ENCODE assay signal across 8 mouse cellular contexts in genomic region chr7:47050766-47051165, GRCm38 (mm10). TPM values are rescaled to one million over a fixed set of nuclear protein-coding genes. Genes with fewer than 3 reads are reported as not detected.
A peak's percentile ranks its signal among the peaks of the same experiment; 100 is the strongest.
DNase-seq lines count a peak whose midpoint lies in the region; ATAC-seq and TF ChIP-seq lines count a peak whose summit lies in the region.

No protein-coding gene starts in this region.

- peak overlapping the region; percentile 91 for H3K4me2 ChIP-seq in heart, embryonic 11.5 days
- peak overlapping the region; percentile 87 for H3K4me2 ChIP-seq in kidney, postnatal 0 days (ENCODE audit: low read length)
- H3K4me2 ChIP-seq in liver, embryonic 14.5 days (ENCODE audit: low read depth), result peak overlapping the region; percentile 70
- H3K4me2 ChIP-seq in neural tube, embryonic 15.5 days, result peak overlapping the region; percentile 74

- DNase-seq in spleen, postnatal 14 days (ENCODE audit: low spot score in 2 of 2), result peak; percentile 20 to 41
- no peak for DNase-seq in spleen, adult 12 weeks (ENCODE audit: low spot score)
- DNase-seq in kidney, postnatal 0 days (ENCODE audit: low spot score), result peak; percentile 85
- DNase-seq in liver, embryonic 14.5 days (ENCODE audit: low read depth in 3 of 3, low spot score in 3 of 3), result no peak
- no peak for DNase-seq in thymus, postnatal 14 days

- TF ChIP-seq POLR2A in cortical plate, adult 2 months (IDR thresholded peaks at IDR 0.05; ENCODE audit: extremely low read depth, insufficient read depth, low read length), result no peak

- TF ChIP-seq EP300 in liver, embryonic 14.5 days (IDR thresholded peaks at IDR 0.05; ENCODE audit: low read depth), result no peak

- peak overlapping the region; percentile 79 for H3K9ac ChIP-seq in heart, embryonic 11.5 days (ENCODE audit: low read depth, low read length)
- H3K9ac ChIP-seq in kidney, postnatal 0 days (ENCODE audit: low read depth, low read length), result peak overlapping the region; percentile 78
- peak overlapping the region; percentile 10 for H3K9ac ChIP-seq in liver, embryonic 14.5 days (replicated peaks)
- peak overlapping the region; percentile 91 for H3K9ac ChIP-seq in neural tube, embryonic 15.5 days (replicated peaks)

- H3K27ac ChIP-seq in cortical plate, adult 2 months (ENCODE audit: insufficient read depth, low read length), result peak overlapping the region; percentile 88
- peak overlapping the region; percentile 81 for H3K27ac ChIP-seq in heart, embryonic 11.5 days (ENCODE audit: low read depth, low read length)
- peak overlapping the region; percentile 94 for H3K27ac ChIP-seq in kidney, postnatal 0 days
- H3K27ac ChIP-seq in liver, embryonic 14.5 days, result no peak overlapping the region
- peak overlapping the region; percentile 92 for H3K27ac ChIP-seq in neural tube, embryonic 15.5 days (replicated peaks)

- peaks cover 2% of the 10 kb centered on the region; the same call in 1 of the 2 replicates for H3K4me1 ChIP-seq in cortical plate, adult 2 months (ENCODE audit: control insufficient read depth, insufficient read depth, low read length)
- H3K4me1 ChIP-seq in heart, embryonic 11.5 days (ENCODE audit: control insufficient read depth, insufficient read depth, low read length), result peaks cover 15% of the 10 kb centered on the region
- peaks cover 4% of the 10 kb centered on the region; the same call in 1 of the 2 replicates for H3K4me1 ChIP-seq in kidney, postnatal 0 days (replicated peaks; ENCODE audit: insufficient read depth, low read length)
- peaks cover 0 to 22% of the 10 kb centered on the region in 2 experiments; a peak in 2 of 4 replicates for H3K4me1 ChIP-seq in liver, embryonic 14.5 days (replicated peaks; ENCODE audit: control insufficient read depth in 2 of 2, insufficient read depth in 2 of 2, low read length in 1 of 2)
- peaks cover 28% of the 10 kb centered on the region for H3K4me1 ChIP-seq in neural tube, embryonic 15.5 days

- 0 out of 2 replicates have a peak, but pooled peaks cover 2% of the 10 kb centered on the region for H3K36me3 ChIP-seq in heart, embryonic 11.5 days (ENCODE audit: control insufficient read depth, insufficient read depth, low read length)
- peaks cover 4% of the 10 kb centered on the region; the same call in 1 of the 2 replicates for H3K36me3 ChIP-seq in kidney, postnatal 0 days (ENCODE audit: insufficient read depth, low read length)
- H3K36me3 ChIP-seq in liver, embryonic 14.5 days (replicated peaks; ENCODE audit: control insufficient read depth, insufficient read depth, low read depth), result no peaks in the 10 kb centered on the region
- H3K36me3 ChIP-seq in neural tube, embryonic 15.5 days, result 0 out of 2 replicates have a peak, but pooled peaks cover 10% of the 10 kb centered on the region

- H3K4me3 ChIP-seq in cortical plate, adult 2 months (ENCODE audit: insufficient read depth, low read length), result peak overlapping the region; percentile 56
- H3K4me3 ChIP-seq in heart, embryonic 11.5 days (ENCODE audit: low read depth, low read length), result peak overlapping the region; percentile 75
- H3K4me3 ChIP-seq in kidney, postnatal 0 days (replicated peaks; ENCODE audit: low read depth, low read length), result peak overlapping the region; percentile 71
- H3K4me3 ChIP-seq in liver, embryonic 14.5 days (ENCODE audit: insufficient read depth in 1 of 2, low read depth in 2 of 2, low read length in 2 of 2), result peak overlapping the region; percentile 52 to 62
- peak overlapping the region; percentile 96 for H3K4me3 ChIP-seq in neural tube, embryonic 15.5 days (replicated peaks)

- no peak for TF ChIP-seq CTCF in cortical plate, adult 2 months (IDR thresholded peaks at IDR 0.05; ENCODE audit: extremely low read depth, insufficient read depth, low read length)
- no peak for TF ChIP-seq CTCF in kidney, postnatal 0 days (IDR thresholded peaks at IDR 0.05; ENCODE audit: low read depth)
- TF ChIP-seq CTCF in liver, embryonic 14.5 days (IDR thresholded peaks at IDR 0.05; ENCODE audit: low read depth), result no peak

- H3K9me3 ChIP-seq in heart, embryonic 11.5 days (replicated peaks; ENCODE audit: control insufficient read depth, low read length), result no peaks in the 10 kb centered on the region
- H3K9me3 ChIP-seq in kidney, postnatal 0 days (replicated peaks; ENCODE audit: low read length), result no peaks in the 10 kb centered on the region
- no peaks in the 10 kb centered on the region for H3K9me3 ChIP-seq in liver, embryonic 14.5 days (ENCODE audit: control insufficient read depth, low read length)
- no peaks in the 10 kb centered on the region for H3K9me3 ChIP-seq in neural tube, embryonic 15.5 days (replicated peaks)

- ATAC-seq in heart, embryonic 11.5 days (replicated peaks; ENCODE audit: insufficient number of reproducible peaks, low FRiP score, low TSS enrichment), result peak; percentile 47
- peak; percentile 79 for ATAC-seq in kidney, postnatal 0 days (replicated peaks; ENCODE audit: low FRiP score, low read depth)
- peak; percentile 57 for ATAC-seq in liver, embryonic 14.5 days (ENCODE audit: insufficient read depth)
- peak; percentile 80 for ATAC-seq in neural tube, embryonic 15.5 days (ENCODE audit: low FRiP score)

- WGBS in heart, embryonic 11.5 days (ENCODE audit: insufficient replicate concordance), result 0% methylated on average over 33 of the region's 34 CpGs
- WGBS in kidney, postnatal 0 days, result under 1% methylated on average over 34 of the region's 34 CpGs
- 1% methylated on average over 34 of the region's 34 CpGs for whole genome bisulfite sequencing in liver, embryonic 14.5 days (ENCODE audit: insufficient replicate concordance)
- WGBS in neural tube, embryonic 15.5 days, result 0% methylated on average over 34 of the region's 34 CpGs

- 0 out of 2 replicates have a peak, but pooled peaks cover 2% of the 10 kb centered on the region for H3K27me3 ChIP-seq in heart, embryonic 11.5 days (ENCODE audit: control insufficient read depth, insufficient read depth, low read length)
- H3K27me3 ChIP-seq in kidney, postnatal 0 days (ENCODE audit: insufficient read depth, low read length), result no peaks in the 10 kb centered on the region
- H3K27me3 ChIP-seq in liver, embryonic 14.5 days (ENCODE audit: control insufficient read depth, insufficient read depth, low read length), result no peaks in the 10 kb centered on the region
- no peaks in the 10 kb centered on the region for H3K27me3 ChIP-seq in neural tube, embryonic 15.5 days (replicated peaks)

RNA-seq across cellular contexts. Expression of gene Tmem86a, which starts 0.4 kb away (rescaled TPM):
- 22.5 and 22.6 TPM in 2 replicates for polyA plus RNA-seq in cortical plate, adult 2 months (2012; rRNA removed)
- polyA plus RNA-seq in heart, embryonic 11.5 days (2014; fragmentation: Nextera tagmentation; extraction: Ambion mirVana), result 13.7 and 15.5 TPM in 2 replicates
- polyA plus RNA-seq in kidney, postnatal 0 days (2015; fragmentation: Nextera tagmentation; extraction: Ambion mirVana), result 42.1 and 43.6 TPM in 2 replicates
- 12.6 and 14.8 TPM in 2 replicates for polyA plus RNA-seq in liver, embryonic 14.5 days (2012; rRNA removed)
- polyA plus RNA-seq in liver, embryonic 14.5 days (2014; fragmentation: Nextera tagmentation; extraction: Ambion mirVana), result 16.6 and 16.9 TPM in 2 replicates
- 25.3 and 25.4 TPM in 2 replicates for polyA plus RNA-seq in neural tube, embryonic 15.5 days (2015; fragmentation: Nextera tagmentation; extraction: Ambion mirVana)

RNA-seq across cellular contexts. Expression of gene Spty2d1, which starts 42.6 kb away (rescaled TPM):
- polyA plus RNA-seq in cortical plate, adult 2 months (2012; rRNA removed), result 6.8 and 7.2 TPM in 2 replicates
- 15.6 and 18.8 TPM in 2 replicates for polyA plus RNA-seq in heart, embryonic 11.5 days (2014; fragmentation: Nextera tagmentation; extraction: Ambion mirVana)
- 13.7 and 15.9 TPM in 2 replicates for polyA plus RNA-seq in kidney, postnatal 0 days (2015; fragmentation: Nextera tagmentation; extraction: Ambion mirVana)
- polyA plus RNA-seq in liver, embryonic 14.5 days (2012; rRNA removed), result 3.5 and 5.9 TPM in 2 replicates
- polyA plus RNA-seq in liver, embryonic 14.5 days (2014; fragmentation: Nextera tagmentation; extraction: Ambion mirVana), result 10.1 and 10.4 TPM in 2 replicates
- 7.3 and 8.7 TPM in 2 replicates for polyA plus RNA-seq in neural tube, embryonic 15.5 days (2015; fragmentation: Nextera tagmentation; extraction: Ambion mirVana)

Comparison
In these comparisons a context has a peak if more than half of its experiments do, and no peak if none do; other contexts are left out.
1. DNase-seq: peak in spleen, postnatal 14 days (2 of 2) and kidney, postnatal 0 days (single experiment); none in spleen, adult 12 weeks (single experiment), liver, embryonic 14.5 days (0 of 3) and thymus, postnatal 14 days (single experiment).
2. H3K9ac ChIP-seq: peak in every context shown above with its lines; median percentile 91 in neural tube, embryonic 15.5 days; 79 in heart, embryonic 11.5 days; 78 in kidney, postnatal 0 days; 10 in liver, embryonic 14.5 days.
3. Peak in every context shown above with its lines, with median percentiles within 50 percentile points of each other: H3K4me3 ChIP-seq, ATAC-seq and H3K4me2 ChIP-seq.